Mouse (Mus musculus): ENCODE results near the gene Vsig10l.
A peak's percentile ranks its signal among the peaks of the same experiment; 100 is the strongest.

The Vsig10l gene

DNA sequence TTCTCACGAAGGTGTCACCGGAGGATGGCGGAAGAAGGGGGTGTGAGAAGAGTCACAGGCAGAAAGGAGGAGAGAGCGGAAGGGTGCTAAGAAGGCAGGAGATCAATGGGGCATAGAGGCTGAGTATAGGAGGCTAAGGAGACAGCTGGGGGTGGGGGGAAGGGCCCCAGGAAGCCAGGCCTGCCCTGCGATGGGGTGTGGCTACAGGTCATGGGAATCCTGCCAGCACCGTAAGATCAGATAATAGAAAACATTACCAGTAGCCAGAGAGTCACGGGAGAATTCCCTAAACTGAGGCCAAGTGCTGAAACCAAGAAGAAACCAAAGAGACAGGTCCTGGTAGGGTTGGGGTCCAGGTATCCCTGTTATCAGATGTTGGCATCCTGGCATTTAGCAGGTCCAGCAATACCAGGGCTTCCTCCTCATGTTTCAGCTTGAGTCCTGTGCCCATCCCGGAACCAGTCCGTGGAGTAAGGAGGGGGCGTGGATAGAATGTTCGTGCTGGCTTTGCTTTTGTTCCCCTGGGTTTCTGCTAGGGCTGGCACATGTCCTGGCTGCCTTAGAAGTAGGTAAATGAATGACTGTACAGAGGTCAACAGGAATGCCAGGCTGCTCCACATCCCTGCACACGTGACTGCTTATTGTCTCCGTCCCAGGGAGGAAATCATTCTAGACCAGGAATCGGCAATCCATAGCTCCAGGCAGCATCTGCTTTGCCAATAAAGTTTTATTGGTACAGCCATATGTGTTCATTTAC is 9.2 kb upstream of the Vsig10l start:
- DNase-seq (ENCODE audit: low read depth, low spot score): no peak

DNA sequence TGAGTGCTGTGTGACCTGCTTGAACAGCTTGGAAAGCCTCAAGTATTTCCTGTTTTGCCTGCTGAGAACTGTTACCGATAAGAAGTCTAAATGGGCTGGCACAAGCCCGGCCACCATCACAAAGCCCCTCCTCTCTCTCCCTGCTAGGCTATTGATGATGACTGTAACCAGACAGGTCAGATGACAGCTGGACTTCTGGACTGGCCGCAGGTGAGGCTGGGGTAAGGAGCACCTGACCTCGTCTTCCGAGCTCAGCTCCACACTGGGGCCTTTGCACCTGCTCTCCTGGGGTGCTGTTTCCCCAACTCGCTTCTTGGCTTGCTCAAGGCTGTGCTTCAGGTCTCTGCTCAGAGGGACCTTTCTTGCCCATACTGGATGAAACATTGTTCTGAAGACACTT is 8.6 kb upstream of the Vsig10l start:
- no peak for DNase-seq (ENCODE audit: low read depth, low spot score)

DNA sequence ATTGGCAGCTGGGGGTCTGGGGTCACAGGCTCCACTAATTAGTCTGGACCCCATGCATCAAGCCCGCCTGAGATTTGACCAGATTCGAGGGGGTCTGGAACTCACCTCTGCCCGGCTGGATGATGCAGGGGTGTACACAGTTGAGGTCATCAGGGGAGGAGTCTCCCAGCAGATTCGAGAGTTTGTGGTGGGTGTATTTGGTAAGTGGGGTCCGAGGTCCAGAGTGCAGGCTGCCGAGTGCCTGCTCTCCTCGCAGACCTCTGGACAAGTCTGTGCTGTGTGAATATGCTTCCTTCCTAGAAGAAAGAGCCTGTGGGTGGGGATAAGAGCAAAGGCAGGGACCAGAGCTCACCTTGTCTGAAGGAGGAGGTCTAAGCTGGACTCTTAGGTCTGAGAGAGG is 1.0 kb downstream of the Vsig10l start:
- DNase-seq (ENCODE audit: low read depth, low spot score): no peak

DNA sequence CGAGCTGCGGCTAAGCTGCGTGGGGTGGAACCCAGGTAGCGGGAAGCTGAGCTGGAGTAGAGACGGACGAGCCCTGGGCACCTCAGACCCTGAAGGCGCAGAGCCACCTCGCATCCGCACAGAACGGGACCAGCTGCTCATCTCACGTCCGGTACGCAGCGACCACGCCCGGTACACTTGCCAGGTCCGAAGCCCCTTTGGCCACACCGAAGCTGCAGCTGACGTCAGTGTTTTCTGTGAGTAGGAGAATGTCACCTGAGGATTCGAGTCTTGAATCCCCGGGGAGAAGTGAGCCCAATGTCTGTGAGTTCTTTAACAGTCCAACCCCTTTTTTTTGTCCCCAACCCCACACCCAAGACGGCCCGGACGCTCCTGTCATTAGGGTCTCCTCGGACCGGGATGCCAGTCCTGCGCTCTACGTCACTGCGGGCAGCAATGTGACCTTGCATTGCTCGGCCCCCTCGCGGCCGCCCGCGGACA is 2.0 kb downstream of the Vsig10l start:
- DNase-seq (ENCODE audit: low read depth, low spot score): no peak

DNA sequence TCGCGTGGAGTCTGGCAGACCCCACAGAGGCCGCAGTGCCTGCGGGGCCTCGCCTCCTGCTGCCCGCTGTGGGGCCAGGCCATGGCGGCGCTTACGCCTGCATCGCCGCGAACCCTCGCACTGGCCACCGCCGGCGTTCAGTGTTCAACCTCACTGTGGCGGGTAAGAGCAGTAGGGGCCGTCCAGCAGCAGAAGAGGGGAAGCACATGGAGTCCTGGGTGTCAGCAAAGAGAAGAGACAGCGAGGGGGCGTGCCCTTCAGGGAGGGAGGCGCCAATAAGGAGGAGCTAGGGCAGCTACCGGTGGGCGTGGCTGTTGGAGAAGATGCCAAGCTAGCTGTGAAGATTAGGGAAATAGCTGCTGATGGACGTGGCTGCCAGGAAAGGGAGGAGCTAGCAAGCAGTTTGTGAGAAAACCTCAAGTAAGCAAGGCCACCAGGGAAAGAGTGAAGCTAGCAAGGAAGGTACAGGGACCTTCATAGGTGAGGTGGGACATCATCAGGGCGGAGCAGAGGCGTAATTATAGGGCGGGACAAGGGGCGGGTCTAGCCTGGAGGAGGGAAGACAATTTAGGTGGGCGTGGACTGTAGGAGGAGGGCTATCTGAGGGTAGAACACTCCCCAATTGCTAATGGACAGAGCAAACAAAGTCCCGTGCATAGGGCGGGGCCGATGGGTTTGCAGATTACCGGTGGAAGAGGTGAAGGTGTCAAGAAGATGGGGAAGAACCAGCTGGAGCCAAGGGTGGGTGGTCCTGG is 2.6 kb downstream of the Vsig10l start:
- peak; percentile 97 for DNase-seq (ENCODE audit: low read depth, low spot score)

DNA sequence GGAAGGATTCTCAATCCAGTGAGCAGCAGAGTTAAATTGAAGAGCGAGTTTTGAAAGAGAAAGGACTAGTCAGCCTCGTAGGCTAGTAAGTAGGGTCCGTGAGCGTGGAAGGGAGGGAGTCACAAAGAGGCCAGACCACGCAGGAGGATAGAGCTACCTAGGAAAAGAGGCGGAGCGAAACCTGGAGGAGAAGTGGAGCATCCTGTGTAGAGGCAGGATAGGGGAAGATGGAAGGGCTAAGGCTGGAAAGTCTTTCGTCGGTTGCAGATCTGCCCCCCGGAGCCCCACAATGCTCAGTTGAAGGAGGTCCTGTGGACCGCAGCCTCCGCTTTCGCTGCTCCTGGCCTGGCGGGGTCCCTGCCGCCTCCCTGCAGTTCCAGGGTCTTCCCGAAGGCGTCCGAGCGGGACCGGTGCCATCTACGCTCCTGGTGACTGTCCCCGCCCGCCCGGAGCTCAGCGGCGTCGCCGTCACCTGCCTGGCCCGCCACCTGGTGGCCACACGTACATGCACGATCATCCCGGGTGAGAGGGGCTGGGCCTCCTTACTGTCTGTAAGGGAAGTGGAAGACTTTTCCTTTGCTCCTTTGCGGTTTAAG is 3.2 kb downstream of the Vsig10l start:
- peak; percentile 90 for DNase-seq (ENCODE audit: low read depth, low spot score)

DNA sequence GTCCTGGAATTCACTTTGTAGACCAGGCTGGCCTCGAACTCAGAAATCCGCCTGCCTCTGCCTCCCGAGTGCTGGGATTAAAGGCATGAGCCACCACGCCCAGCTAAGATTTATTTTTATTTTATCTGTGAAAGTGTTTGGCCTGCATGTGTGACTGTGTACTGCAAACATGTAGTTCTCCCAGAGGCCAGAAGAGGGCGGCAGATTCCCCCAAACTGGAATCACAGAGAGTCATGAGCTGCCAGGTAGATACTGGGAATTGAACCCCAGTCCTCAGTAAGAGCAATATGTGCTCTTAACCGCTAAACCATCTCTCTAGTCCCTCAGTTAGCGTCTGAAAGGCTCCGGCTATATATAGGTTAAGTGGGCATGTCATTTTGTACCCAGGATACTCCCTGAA is 7.4 kb downstream of the Vsig10l start:
- DNase-seq (ENCODE audit: low read depth, low spot score): peak; percentile 73

DNA sequence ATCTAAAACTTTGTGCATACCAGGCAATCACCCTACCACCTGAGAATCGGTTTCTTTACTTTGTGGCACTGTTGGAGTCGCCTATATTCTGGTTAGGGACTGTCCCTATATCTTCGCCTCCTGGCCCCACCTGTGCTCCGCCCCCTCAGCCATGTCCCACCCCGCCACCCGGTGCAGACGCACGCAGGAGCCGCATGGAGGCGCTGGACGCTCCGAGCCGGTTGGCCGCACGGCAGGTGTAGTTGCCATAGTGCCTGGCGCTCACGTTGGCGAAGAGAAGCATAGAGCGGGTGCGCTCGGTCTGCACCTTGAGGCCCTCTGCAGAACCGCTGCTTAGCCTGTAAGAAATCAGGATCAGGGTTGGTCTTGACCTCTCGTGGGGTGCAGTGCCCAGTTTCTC is 12.8 kb downstream of the Vsig10l start:
- DNase-seq (ENCODE audit: low read depth, low spot score): peak; percentile 77

DNA sequence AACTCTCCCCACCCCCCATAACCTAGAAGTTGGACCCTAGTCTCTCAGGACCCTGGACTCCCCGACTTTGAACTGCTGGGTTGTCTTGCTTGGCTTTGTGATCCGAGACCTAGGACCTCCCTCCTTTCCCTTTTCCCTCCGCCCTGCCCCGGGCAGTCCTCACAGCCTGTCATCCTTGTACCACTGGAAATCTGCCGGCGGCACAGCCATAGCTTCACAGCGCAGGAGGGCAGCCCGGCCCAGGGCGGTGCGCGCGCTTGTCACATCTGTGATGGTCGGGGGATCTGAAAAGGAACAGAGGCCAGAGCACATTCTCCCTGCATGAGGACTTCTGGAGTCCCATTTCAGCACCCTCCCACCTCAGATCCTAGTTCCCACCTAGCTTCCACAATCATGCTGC is 13.4 kb downstream of the Vsig10l start:
- DNase-seq (ENCODE audit: low read depth, low spot score): no peak

DNA sequence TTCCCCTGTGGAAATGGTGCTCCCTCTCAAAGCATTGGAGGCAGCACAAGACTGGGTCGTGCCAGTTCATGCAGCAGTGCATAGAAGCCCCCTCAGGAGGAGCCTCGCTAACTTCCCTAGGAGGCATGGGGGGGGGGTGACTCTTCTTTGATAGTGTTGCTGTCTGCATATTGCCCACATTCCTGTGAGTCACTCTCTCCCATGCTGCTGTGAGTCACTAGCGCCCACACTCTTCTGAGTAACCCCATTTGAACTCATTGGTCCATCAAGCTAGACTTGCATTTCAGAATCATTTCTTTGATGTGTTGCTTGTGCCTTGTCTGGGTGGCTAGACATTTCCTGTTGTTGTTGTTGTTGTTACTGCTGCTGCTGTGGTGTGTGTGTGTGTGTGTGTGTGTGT is 18.2 kb downstream of the Vsig10l start:
- no peak for DNase-seq (ENCODE audit: low read depth, low spot score)

DNA sequence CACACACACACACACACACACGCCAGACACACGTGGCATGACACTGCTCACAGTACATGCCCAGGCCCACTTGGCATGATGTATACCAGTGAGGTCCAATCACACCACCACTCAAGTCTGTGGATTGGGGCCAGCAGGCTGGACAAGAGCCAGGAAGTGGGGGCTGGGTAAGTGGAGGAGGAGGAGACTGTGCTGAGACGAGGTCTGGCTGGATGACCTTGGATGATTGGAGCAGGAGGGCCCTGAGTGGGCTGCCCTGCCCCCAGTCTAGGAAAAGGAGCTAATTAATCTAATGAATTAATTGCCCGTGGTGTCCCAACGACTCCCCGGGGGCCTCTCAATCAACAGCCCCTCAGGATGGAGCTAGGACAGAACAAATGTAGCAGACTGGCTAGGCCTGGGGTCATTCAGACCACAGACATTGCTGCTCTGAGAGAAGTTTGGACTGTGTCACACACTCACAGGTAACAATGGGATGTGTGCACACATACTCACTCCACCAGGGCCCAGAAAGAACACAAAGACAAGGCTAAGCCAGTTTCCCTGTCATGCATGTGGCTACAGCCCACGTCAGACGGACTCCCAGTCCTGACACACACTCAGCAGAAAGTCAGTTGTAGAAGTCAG is 19.3 kb downstream of the Vsig10l start:
- no peak for DNase-seq (ENCODE audit: low read depth, low spot score)

DNA sequence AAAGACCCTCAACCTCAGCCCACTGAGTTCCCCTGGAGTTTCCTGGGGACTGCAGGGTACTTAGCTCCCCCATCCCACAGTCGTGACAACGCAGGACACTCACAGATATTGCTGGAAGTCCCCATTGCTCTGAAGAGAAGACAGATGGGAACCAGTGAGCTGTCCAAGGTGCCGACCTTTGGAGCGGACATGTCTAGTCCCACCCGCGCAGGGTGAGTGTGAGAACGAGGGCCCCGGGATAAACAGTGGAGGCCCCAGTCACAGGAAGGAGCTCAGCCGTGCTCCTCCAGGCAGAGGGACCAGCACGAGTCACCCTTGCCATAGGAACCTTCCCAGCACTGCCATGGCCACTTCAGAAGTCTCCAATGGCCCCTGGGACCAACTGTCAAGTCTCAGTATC is 20.3 kb downstream of the Vsig10l start:
- peak; percentile 35 for DNase-seq (ENCODE audit: low read depth, low spot score)

DNA sequence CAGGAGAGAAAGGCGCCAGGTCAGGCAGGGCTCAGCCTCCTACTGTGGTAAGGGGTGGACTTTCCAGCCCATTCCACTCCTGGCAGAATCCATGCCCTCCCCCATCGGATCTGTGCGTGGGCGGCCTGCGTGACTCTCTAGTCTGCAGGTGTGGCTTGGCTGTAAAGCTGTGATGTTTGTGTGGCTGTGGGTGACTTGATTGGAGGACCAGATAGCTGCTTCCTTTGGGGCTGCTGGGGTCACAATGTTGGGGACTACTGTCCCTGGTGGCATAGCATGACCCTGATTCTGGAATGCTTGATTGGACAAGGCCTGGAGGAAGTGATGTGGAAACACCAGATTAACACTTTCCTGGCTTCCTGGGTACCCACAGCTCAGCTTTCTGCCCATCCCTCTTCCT is 25.7 kb downstream of the Vsig10l start:
- DNase-seq (ENCODE audit: low read depth, low spot score): no peak

DNA sequence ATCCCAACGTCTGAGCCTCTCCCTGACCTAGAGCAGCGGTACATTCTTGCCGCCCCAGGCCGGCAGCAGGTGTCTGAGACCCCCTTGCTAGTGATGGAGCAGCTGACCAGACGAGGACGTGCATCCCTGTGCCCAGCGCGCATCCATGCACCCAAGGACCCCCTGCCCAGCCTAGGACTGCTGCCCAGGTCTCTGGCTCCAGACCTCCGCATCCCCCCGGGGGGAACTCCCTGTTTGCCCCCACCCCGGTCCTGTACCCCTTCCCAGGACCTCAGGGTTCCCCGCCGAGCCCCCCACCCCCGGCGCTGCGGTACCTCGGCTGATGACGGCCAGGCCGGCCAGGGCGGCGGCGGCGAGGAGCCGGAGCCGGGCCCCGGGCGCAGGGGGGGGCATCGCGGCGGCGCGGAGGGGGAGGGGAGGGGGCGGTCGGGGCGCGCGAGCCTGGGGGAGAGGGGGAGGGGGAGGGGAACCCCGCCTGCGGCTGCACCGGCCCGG is 26.7 kb downstream of the Vsig10l start, which contains the start of gene Iglon5:
Iglon5 (minus strand) TSS at position 445 of the 495 bp plus-strand sequence.
- no peak for DNase-seq (ENCODE audit: low read depth, low spot score)

DNA sequence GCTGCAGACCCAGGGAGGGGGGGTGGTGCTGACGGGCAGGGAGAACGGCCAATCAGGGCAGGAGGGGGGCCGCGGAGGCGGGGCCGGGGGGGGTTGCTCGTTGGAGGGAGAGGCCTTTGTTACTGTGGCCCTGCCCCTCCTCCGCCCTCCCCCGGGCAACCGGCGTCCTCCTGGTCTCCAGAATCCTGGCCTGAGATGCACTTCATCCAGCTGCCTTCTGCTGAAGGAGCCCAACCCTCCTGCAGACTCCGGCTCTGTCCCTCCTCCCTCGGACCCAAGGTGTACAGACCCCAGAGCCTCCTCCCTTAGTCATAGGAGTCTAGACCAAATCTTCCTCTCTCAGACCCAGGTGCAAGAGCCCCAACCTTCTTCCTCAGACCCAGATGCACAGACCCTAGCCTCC is 27.2 kb downstream of the Vsig10l start:
- DNase-seq (ENCODE audit: low read depth, low spot score): no peak

DNA sequence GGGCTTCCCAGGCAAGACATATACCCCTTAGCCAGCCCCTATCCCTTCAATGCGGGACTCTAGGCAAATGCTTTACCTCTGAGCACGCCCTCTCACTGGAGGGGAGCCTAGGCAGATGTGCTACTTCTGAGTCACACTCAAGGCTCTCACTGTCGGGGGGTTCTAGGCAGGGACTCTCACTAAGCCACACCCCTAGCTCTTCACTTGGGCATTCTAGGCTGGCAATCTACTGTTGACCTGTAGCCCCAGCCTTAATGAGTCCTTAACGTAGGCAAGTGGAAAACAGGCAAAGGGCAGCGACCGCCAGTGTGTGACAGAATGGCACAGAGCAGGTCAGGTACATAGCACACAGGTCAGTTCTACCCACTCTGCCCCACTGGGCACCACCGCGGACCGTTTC is 27.9 kb downstream of the Vsig10l start:
- DNase-seq (ENCODE audit: low read depth, low spot score): no peak

DNA sequence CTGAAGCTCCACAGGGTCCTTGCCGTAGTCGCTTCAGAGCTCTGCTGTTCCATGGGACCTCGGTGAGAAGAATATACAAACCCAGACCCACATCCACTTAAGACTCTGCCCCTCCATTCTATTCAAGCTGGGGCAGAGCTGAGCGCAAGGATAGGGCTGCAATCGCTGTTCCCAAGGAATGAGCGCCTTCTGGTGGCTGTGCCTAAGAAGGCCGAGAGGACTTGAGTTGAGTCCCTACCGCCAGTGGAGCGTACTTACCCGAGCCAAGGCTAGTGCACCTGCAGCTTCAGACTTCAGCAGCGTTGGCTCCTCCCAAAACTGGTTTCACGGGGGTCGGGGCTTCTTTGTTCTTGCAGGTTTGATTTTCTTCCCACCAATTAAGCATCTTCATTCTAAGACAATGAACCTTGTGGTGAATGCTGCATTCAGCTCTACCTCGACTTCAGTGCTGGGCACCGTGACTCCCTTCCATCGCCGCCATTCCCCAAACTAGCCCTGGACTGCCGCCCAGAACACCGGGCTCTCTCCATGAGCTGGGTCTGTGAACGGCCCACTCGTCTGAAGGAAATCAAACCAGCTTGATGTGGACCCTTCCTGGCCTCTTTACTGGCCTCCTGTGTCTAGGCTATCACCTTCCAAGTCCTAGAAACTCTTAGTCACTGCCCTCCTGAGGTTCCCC is 32.5 kb downstream of the Vsig10l start:
- peak; percentile 90 for DNase-seq (ENCODE audit: low read depth, low spot score)

DNA sequence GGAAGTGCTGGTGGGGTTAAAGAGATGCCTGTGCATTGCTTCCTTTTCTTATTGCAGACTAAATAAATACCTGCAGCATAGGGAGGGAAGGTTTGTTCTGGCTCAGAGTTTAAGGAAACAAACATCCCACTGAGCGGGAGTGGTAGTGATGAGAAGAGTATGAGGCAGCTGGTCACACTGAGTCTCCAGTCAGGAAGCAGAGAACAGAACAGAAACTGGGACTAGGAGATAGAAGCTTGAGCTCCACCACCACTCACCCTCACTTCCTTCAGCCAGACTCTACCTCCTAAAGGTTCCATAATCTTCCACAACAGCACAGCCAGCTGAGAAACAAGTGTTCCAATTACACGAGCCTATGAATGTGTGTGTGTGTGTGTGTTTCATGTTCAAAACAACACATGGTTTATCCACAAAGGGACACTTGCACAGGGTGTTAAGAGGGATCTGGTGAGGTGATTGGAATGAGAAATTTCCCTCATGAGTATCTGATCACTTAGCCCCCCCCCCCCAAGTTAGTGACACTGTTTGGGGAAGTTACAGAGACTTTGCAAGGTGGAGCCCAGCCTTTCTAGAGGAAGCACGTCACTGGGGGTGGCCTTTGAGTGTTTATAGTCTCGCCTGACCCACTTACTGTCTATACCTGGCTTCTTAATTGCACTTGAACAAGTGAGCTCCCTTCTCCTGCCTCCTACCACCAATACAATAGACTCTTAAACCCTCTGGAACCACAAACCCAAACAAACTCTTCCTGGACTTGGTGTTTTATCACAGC is 48.9 kb downstream of the Vsig10l start:
- DNase-seq (ENCODE audit: low read depth, low spot score): no peak

DNA sequence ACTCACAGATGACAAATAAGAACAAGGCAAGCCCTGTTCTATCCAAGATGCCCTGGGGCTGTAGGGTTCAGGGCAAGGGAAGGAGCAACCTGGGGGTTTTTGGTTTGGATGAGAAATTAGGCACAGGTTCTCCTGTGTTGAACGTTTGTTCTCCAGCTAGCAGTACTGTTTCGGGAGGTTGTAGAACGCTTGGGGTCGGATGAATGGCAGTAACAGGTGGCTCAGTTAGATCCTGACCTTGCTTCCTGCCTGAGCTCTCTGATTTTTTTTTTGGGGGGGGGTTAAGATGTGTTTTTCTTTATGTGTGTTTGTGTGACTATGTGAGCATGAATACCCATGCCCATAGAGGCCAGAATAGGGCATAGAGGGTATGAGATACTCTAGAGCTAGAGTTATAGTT is 49.6 kb downstream of the Vsig10l start:
- DNase-seq (ENCODE audit: low read depth, low spot score): no peak

DNA sequence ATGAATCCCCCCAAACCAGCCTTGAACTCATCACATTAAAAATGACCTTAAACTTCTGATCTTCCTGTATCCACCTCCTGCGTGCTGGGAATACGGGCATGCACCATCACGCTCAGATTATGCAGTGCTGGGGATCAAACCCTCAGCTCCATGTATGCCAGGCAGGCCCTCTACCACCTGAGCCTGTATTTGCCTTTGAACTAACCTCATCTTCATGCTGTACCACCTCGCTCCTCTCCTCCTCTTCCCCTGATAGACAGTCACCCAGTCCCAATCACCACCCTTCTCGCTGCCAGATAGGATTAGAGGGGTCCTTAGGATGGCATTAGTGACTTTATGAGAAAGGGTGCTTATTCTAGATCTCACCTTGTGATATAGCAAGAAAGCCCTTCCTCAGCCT is 52.1 kb downstream of the Vsig10l start:
- DNase-seq (ENCODE audit: low read depth, low spot score): no peak

DNA sequence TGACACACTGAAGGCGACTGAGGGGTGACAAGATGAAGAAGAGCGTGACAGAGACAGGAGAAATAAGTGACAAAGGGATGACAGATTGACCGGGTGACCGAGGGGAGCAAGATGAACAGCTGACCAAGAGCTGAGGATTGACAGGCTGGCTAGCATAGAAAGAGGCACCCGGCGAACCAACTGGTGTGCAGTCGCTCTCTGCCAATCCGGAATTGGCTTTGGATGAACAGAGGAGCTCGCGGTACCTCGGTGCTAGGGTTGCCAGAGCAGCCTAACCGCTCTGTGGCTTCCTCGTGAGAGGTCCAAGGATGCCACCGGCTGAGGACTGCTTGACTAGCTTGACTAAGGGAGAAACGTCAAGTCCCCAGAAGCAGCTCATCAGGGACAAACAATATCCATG is 55.4 kb downstream of the Vsig10l start:
- DNase-seq (ENCODE audit: low read depth, low spot score): no peak

Measured in ES-CJ7 (cell line).